ENCODE assay signal across 8 mouse cellular contexts in genomic region chr11:101009046-101009887, GRCm38 (mm10). TPM values are rescaled to one million over a fixed set of nuclear protein-coding genes. Genes with fewer than 3 reads are reported as not detected.
A peak's percentile ranks its signal among the peaks of the same experiment; 100 is the strongest.
DNase-seq lines count a peak whose midpoint lies in the region; ATAC-seq and TF ChIP-seq lines count a peak whose summit lies in the region.

TSS of gene Atp6v0a1 (plus strand) at chr11:101009452.

- H3K4me3 ChIP-seq in E14TG2a.4 (replicated peaks; ENCODE audit: low read length) = peak within 1 kb of the TSS; percentile 90
- peak within 1 kb of the TSS; percentile 65 for H3K4me3 ChIP-seq in forebrain, embryonic 12.5 days (replicated peaks)
- peak within 1 kb of the TSS; percentile 77 for H3K4me3 ChIP-seq in heart, postnatal 0 days (ENCODE audit: low read depth, low read length)
- H3K4me3 ChIP-seq in liver, embryonic 16.5 days (ENCODE audit: low read depth, low read length) = peak within 1 kb of the TSS; percentile 94
- H3K4me3 ChIP-seq in neural tube, embryonic 13.5 days = peak within 1 kb of the TSS; percentile 77
- peak within 1 kb of the TSS; percentile 90 for H3K4me3 ChIP-seq in testis, adult 2 months (ENCODE audit: control insufficient read depth, low read depth, low read length)

- TF ChIP-seq CTCF in E14TG2a.4 (conservative IDR thresholded peaks at IDR 0.05; ENCODE audit: low read length) = no peak
- no peak for TF ChIP-seq CTCF in heart, postnatal 0 days (IDR thresholded peaks at IDR 0.05; ENCODE audit: low read depth)
- TF ChIP-seq CTCF in testis, adult 2 months (IDR thresholded peaks at IDR 0.05; ENCODE audit: control insufficient read depth, insufficient read depth, insufficient replicate concordance, low read depth, low read length) = no peak

- under 1% methylated on average over 44 of the region's 44 CpGs for WGBS in forebrain, embryonic 12.5 days
- whole genome bisulfite sequencing in heart, postnatal 0 days = under 1% methylated on average over 44 of the region's 44 CpGs
- under 1% methylated on average over 44 of the region's 44 CpGs for WGBS in liver, embryonic 16.5 days (ENCODE audit: insufficient replicate concordance)
- under 1% methylated on average over 44 of the region's 44 CpGs for WGBS in neural tube, embryonic 13.5 days

- peak; percentile 94 for DNase-seq in c-Kit-positive CD71-positive TER-119-positive erythroid progenitor cells, embryonic 14.5 days (ENCODE audit: low spot score)
- DNase-seq in heart, postnatal 0 days (ENCODE audit: low spot score) = peak; percentile 98
- DNase-seq in kidney, postnatal 4 days = peak; percentile 98 to 99

- peak within 1 kb of the TSS; percentile 86 for H3K27ac ChIP-seq in forebrain, embryonic 12.5 days
- peak within 1 kb of the TSS; percentile 93 for H3K27ac ChIP-seq in heart, postnatal 0 days (ENCODE audit: low read depth)
- peak within 1 kb of the TSS; percentile 100 for H3K27ac ChIP-seq in liver, embryonic 16.5 days (ENCODE audit: low read length)
- H3K27ac ChIP-seq in neural tube, embryonic 13.5 days (replicated peaks) = peak within 1 kb of the TSS; percentile 94
- H3K27ac ChIP-seq in testis, adult 2 months (ENCODE audit: control insufficient read depth, insufficient read depth, low read depth, low read length) = peak within 1 kb of the TSS; percentile 57

- peaks cover 23% of the 10 kb centered on the region for H3K4me1 ChIP-seq in E14TG2a.4 (replicated peaks; ENCODE audit: low read depth, low read length)
- peaks cover 19% of the 10 kb centered on the region for H3K4me1 ChIP-seq in forebrain, embryonic 12.5 days
- H3K4me1 ChIP-seq in heart, postnatal 0 days (ENCODE audit: control insufficient read depth, insufficient read depth) = peaks cover 13% of the 10 kb centered on the region
- H3K4me1 ChIP-seq in liver, embryonic 16.5 days (ENCODE audit: control insufficient read depth, low read depth, low read length) = peaks cover 24% of the 10 kb centered on the region
- peaks cover 37% of the 10 kb centered on the region for H3K4me1 ChIP-seq in neural tube, embryonic 13.5 days (replicated peaks)
- H3K4me1 ChIP-seq in testis, adult 2 months (ENCODE audit: control insufficient read depth, insufficient read depth, low read length) = no peaks in the 10 kb centered on the region; the same call in 1 of the 2 replicates

- H3K36me3 ChIP-seq in E14TG2a.4 (ENCODE audit: insufficient read depth, low read length) = peaks cover 11% of the 10 kb centered on the region
- peaks cover 17% of the 10 kb centered on the region for H3K36me3 ChIP-seq in forebrain, embryonic 12.5 days (replicated peaks)
- H3K36me3 ChIP-seq in heart, postnatal 0 days (replicated peaks; ENCODE audit: control insufficient read depth, insufficient read depth, low read length) = peaks cover 21% of the 10 kb centered on the region
- H3K36me3 ChIP-seq in liver, embryonic 16.5 days (ENCODE audit: control insufficient read depth, insufficient read depth) = peaks cover 20% of the 10 kb centered on the region
- peaks cover 17% of the 10 kb centered on the region for H3K36me3 ChIP-seq in neural tube, embryonic 13.5 days
- no peaks in the 10 kb centered on the region; the same call in 1 of the 2 replicates for H3K36me3 ChIP-seq in testis, adult 2 months (ENCODE audit: control insufficient read depth, insufficient read depth, low read length)

- peak; percentile 75 for TF ChIP-seq EP300 in heart, postnatal 0 days (IDR thresholded peaks at IDR 0.05; ENCODE audit: low read depth)

- peak; percentile 96 for TF ChIP-seq POLR2A in testis, adult 2 months (IDR thresholded peaks at IDR 0.05; ENCODE audit: control insufficient read depth, low read depth, low read length)

- H3K9me3 ChIP-seq in E14TG2a.4 (ENCODE audit: low read length) = no peaks in the 10 kb centered on the region
- no peaks in the 10 kb centered on the region for H3K9me3 ChIP-seq in forebrain, embryonic 12.5 days
- H3K9me3 ChIP-seq in heart, postnatal 0 days (replicated peaks; ENCODE audit: control insufficient read depth, low read length) = no peaks in the 10 kb centered on the region
- no peaks in the 10 kb centered on the region for H3K9me3 ChIP-seq in liver, embryonic 16.5 days (replicated peaks; ENCODE audit: control insufficient read depth, low read length)
- H3K9me3 ChIP-seq in neural tube, embryonic 13.5 days = no peaks in the 10 kb centered on the region

- ATAC-seq in forebrain, embryonic 12.5 days (ENCODE audit: low FRiP score) = peak; percentile 100
- ATAC-seq in heart, postnatal 0 days (ENCODE audit: insufficient read depth, low read depth) = peak; percentile 100
- peak; percentile 94 for ATAC-seq in liver, embryonic 16.5 days (ENCODE audit: low read depth)
- ATAC-seq in neural tube, embryonic 13.5 days (ENCODE audit: low read depth) = peak; percentile 100

- peak within 1 kb of the TSS; percentile 66 for H3K4me2 ChIP-seq in forebrain, embryonic 12.5 days
- peak within 1 kb of the TSS; percentile 79 for H3K4me2 ChIP-seq in heart, postnatal 0 days (ENCODE audit: low read depth, low read length)
- H3K4me2 ChIP-seq in liver, embryonic 16.5 days (ENCODE audit: low read depth, low read length) = peak within 1 kb of the TSS; percentile 94
- peak within 1 kb of the TSS; percentile 64 for H3K4me2 ChIP-seq in neural tube, embryonic 13.5 days

- H3K9ac ChIP-seq in forebrain, embryonic 12.5 days = peak within 1 kb of the TSS; percentile 79
- peak within 1 kb of the TSS; percentile 82 for H3K9ac ChIP-seq in heart, postnatal 0 days (replicated peaks; ENCODE audit: low read depth, low read length)
- H3K9ac ChIP-seq in liver, embryonic 16.5 days (ENCODE audit: low read depth, low read length) = peak within 1 kb of the TSS; percentile 96
- peak within 1 kb of the TSS; percentile 92 for H3K9ac ChIP-seq in neural tube, embryonic 13.5 days

- H3K27me3 ChIP-seq in E14TG2a.4 (ENCODE audit: insufficient read depth, low read length) = peaks cover 14% of the 10 kb centered on the region
- H3K27me3 ChIP-seq in forebrain, embryonic 12.5 days = peaks cover 4% of the 10 kb centered on the region; the same call in 1 of the 2 replicates
- no peaks in the 10 kb centered on the region for H3K27me3 ChIP-seq in heart, postnatal 0 days (ENCODE audit: control insufficient read depth, insufficient read depth, low read length)
- no peaks in the 10 kb centered on the region for H3K27me3 ChIP-seq in liver, embryonic 16.5 days (ENCODE audit: control insufficient read depth, insufficient read depth, low read depth, low read length)
- H3K27me3 ChIP-seq in neural tube, embryonic 13.5 days = peaks cover 4% of the 10 kb centered on the region; the same call in 1 of the 2 replicates
- no peaks in the 10 kb centered on the region for H3K27me3 ChIP-seq in testis, adult 2 months (ENCODE audit: control insufficient read depth, insufficient read depth, low read length)

RNA-seq across cellular contexts. Expression of gene Atp6v0a1, which starts in this region (rescaled TPM):
- polyA plus RNA-seq in forebrain, embryonic 12.5 days (2016; fragmentation: Nextera tagmentation; extraction: Ambion mirVana) = 48.9 and 54.9 TPM in 2 replicates
- total RNA-seq in heart, postnatal 0 days (2014; rRNA removed; ENCODE audit: low replicate concordance) = 57.0 and 57.1 TPM in 2 replicates
- polyA plus RNA-seq in heart, postnatal 0 days (2015; fragmentation: Nextera tagmentation; extraction: Ambion mirVana) = 49.2 and 50.3 TPM in 2 replicates
- 47.5 and 49.9 TPM in 2 replicates for polyA plus RNA-seq in liver, embryonic 16.5 days (2015; fragmentation: Nextera tagmentation; extraction: Ambion mirVana)
- 111 and 121 TPM in 2 replicates for polyA plus RNA-seq in neural tube, embryonic 13.5 days (2015; fragmentation: Nextera tagmentation; extraction: Ambion mirVana)
- polyA plus RNA-seq in testis, adult 2 months (2012; rRNA removed) = 18.1 and 23.7 TPM in 2 replicates

Comparison
In these comparisons a context has a peak if more than half of its experiments do, and no peak if none do; other contexts are left out.
1. Peak in every context shown above with its lines: DNase-seq, ATAC-seq, H3K4me3 ChIP-seq and H3K27ac ChIP-seq.